Mouse (Mus musculus): Measurements from ENCODE around the gene Gm20696. TPM values are rescaled to one million over a fixed set of nuclear protein-coding genes. Genes with fewer than 3 reads are reported as not detected.

Gene Gm20696
- polyA plus RNA-seq, 1 experiment from 2014 or later = 3.9 TPM

DNA sequence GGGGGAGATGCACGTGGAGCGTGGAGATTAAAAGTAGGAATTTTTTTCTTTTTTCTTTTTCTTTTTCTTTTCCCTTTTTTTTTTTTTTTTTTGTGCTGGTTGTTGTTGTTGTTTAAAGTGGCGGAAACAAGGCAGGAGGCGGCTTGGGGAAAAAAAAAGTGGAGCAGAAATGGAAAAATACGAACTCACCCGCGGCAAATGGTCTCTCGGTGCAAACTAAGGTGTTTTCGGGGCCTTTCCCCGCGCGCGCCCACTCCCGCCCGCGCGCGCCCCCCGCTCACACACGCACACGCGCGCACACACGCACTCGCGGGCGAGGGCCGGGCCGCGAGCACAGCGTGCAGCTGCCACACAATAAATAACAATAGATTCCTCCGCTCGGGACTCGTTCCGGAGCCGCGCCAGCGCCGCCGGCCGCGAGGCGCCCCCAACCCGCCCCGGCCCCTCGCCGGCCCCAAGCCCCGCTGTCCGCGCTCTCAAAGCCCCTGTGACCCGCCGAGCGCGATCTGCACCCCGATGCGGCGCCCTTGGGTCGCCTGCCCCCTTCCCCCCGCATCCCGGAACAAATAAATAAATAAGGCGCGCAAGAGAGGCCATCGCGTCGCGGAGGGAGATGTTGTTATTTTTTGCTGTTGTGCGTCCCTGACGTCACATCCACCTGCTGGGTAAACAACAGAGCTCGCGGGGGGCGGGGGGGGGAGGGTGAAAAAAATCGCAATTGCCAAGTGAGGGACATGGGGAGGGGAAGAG is 144.1 kb downstream of the Gm20696 start, which contains the start of gene Foxp1:
Gene Foxp1 (minus strand): TSS at position 363 of the 750 bp plus-strand sequence.
- Histone ChIP-seq H3K4me1 (peaks cover 11% of the 10 kb centered on the region), H3K4me2 (peak within 1 kb of the TSS; percentile 92), H3K27ac (peak within 1 kb of the TSS; percentile 100), H3K36me3 (ENCODE audit: poor library complexity, severe bottlenecking) (peaks cover 12% of the 10 kb centered on the region; the same call in 1 of the 2 replicates), H3K27me3 (no peaks in the 10 kb centered on the region), H3K9me3 (replicated peaks) (peaks cover 5% of the 10 kb centered on the region; the same call in 1 of the 2 replicates), H3K4me3 (peak within 1 kb of the TSS; percentile 79), H3K9ac (peak within 1 kb of the TSS; percentile 93)
- under 1% methylated on average over 44 of the region's 72 CpGs for WGBS
- peak; percentile 63 for ATAC-seq

DNA sequence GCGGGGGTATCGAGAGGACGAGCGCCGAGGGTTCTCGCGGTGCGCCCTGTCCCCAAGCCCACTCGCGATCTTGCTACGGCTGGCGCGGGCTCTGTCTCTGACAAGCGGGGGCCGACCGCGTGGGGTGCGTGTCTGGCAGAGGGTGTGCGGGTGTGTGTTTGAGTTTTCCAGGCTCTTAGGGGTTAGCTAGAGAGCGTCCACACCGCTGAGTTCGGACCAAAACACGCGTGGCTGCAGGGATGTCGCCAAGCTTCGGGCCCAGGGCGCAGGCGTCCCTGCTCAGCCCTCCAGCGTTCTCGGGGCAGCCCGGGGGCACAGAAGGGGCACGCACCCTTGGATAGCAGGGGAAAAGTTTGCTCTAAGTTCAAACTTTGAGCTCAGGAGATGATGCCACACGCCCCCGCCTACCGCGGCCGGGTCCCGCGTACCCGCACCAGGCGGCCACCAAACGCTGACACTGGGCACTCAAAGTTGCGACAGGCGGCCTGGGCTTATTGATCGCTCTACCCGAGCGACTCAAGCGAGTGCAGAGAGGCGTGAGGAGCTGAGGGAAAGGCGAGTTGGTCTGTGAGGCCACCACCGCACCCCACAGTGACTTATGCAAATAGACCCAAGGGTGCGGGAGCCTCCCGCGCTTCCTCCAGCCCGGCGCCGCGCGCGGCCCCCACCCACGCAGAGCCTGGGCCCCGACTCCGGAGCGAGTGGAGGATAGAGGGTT is 144.8 kb downstream of the Gm20696 start:
- Histone ChIP-seq H3K4me2 (peak overlapping the region; percentile 92), H3K9ac (peak overlapping the region; percentile 93), H3K27ac (peak overlapping the region; percentile 100), H3K9me3 (replicated peaks) (no peaks in the 10 kb centered on the region), H3K27me3 (no peaks in the 10 kb centered on the region), H3K36me3 (ENCODE audit: poor library complexity, severe bottlenecking) (0 out of 2 replicates have a peak, but pooled peaks cover 5% of the 10 kb centered on the region), H3K4me1 (peaks cover 11% of the 10 kb centered on the region), H3K4me3 (peak overlapping the region; percentile 79)
- WGBS = under 1% methylated on average over 61 of the region's 64 CpGs
- ATAC-seq = peak; percentile 39

DNA sequence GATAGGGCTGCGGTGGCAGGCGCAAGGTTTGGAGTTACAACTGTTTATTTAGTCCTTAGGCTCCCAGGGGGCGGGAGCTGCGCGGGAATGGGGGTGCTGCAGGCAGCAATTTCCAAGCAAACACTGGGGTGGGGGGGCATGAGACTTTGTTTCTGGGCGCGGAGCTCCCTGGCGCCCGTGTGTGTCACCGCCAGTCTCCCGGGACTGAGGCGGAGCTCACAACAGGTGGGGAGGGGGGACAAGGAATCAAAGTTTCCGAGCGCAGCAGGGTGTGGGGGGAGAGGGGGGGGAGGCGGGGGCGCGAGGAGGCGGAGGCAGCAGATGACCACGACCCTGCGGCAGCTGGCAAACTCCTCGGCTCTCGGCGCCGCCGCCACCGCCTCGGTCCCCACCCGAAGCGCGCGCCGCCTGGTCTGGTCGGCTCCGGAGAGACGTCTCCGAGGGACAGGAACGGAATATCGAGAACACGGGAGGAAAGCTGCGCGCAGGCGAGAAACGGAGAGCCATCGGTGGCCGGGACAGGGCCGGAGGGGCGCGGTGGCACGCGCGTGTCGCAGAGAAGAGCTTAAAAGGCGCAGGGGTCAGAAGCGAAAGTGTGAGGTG is 145.5 kb downstream of the Gm20696 start:
- Histone ChIP-seq H3K27ac (peak overlapping the region; percentile 100), H3K27me3 (no peaks in the 10 kb centered on the region), H3K36me3 (ENCODE audit: poor library complexity, severe bottlenecking) (no peaks in the 10 kb centered on the region), H3K9ac (peak overlapping the region; percentile 93), H3K4me3 (peak overlapping the region; percentile 79), H3K4me2 (peak overlapping the region; percentile 92), H3K9me3 (replicated peaks) (no peaks in the 10 kb centered on the region), H3K4me1 (peaks cover 15% of the 10 kb centered on the region)
- peak; percentile 54 for ATAC-seq
- 1% methylated on average over 48 of the region's 54 CpGs for WGBS

DNA sequence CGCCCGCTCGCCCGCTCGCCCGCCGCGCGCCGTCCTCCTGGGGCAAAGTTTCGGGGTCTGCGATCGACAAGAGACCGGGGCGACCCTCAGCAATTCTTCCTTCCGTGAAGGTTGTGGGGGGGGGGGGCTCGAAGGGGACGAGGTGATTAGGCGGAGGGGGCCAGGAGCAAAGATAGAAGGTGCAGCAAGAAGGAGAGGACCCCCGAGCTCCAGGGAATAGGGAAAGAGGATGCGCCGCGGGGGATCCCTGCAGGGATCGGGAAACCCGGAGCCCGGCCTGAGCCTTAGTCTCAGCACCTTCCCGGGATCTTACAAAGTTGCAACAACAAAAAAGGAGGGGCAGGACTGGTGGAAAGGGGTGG is 145.9 kb downstream of the Gm20696 start:
- Histone ChIP-seq H3K4me1 (peaks cover 18% of the 10 kb centered on the region), H3K9ac (peak overlapping the region; percentile 93), H3K27ac (peak overlapping the region; percentile 100), H3K4me2 (peak overlapping the region; percentile 92), H3K9me3 (replicated peaks) (no peaks in the 10 kb centered on the region), H3K4me3 (peak overlapping the region; percentile 79), H3K36me3 (ENCODE audit: poor library complexity, severe bottlenecking) (no peaks in the 10 kb centered on the region), H3K27me3 (no peaks in the 10 kb centered on the region)
- no peak for ATAC-seq
- under 1% methylated on average over 23 of the region's 27 CpGs for WGBS

DNA sequence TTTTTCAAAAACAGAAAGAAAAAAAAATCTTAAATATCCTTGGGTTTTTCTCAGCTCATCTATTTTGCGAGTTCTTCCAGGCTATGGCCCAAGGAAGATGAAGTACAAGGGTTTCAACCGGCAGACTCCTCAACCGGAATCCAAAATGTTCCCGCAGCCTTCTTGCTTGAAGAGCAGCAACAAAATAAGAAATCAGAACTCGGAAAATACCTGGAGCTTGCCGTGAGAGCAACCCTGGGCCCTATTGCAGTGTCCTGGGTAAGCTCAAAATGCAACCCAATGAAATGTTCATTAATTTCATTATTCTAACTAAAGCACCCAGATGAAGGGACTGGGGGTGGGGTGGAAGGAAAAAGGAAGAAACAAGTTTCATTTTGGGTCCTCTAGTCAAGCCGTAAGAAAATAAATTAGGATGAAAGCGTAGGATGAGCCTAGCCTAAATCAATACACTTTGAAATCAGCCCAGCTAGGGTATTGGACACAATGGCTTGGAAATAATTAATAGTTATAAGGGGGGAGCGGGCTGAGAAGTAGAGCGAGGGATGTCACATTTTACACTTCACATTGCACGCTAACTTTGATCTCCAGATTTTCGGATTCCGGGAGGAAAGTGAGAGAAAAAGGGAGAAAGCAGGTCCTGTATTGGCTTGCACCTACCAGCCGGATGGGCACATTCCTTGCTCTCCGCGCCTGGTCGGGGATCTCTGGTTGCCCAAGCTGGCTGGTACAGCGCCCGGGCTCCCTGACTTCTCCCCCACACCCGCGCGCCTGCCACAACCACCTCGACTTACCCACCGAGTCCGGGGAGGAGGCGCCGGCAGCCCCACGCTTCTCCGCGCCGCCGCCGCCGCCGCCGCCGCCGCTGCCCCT is 146.6 kb downstream of the Gm20696 start:
- Histone ChIP-seq H3K36me3 (ENCODE audit: poor library complexity, severe bottlenecking) (no peaks in the 10 kb centered on the region), H3K4me3 (peak overlapping the region; percentile 79), H3K9ac (peak overlapping the region; percentile 93), H3K4me2 (peak overlapping the region; percentile 92), H3K27ac (peak overlapping the region; percentile 100), H3K4me1 (peaks cover 18% of the 10 kb centered on the region), H3K9me3 (replicated peaks) (no peaks in the 10 kb centered on the region), H3K27me3 (no peaks in the 10 kb centered on the region)
- WGBS = 2% methylated on average over 27 of the region's 38 CpGs
- peak; percentile 23; the same call in 1 of the 2 replicates for ATAC-seq

DNA sequence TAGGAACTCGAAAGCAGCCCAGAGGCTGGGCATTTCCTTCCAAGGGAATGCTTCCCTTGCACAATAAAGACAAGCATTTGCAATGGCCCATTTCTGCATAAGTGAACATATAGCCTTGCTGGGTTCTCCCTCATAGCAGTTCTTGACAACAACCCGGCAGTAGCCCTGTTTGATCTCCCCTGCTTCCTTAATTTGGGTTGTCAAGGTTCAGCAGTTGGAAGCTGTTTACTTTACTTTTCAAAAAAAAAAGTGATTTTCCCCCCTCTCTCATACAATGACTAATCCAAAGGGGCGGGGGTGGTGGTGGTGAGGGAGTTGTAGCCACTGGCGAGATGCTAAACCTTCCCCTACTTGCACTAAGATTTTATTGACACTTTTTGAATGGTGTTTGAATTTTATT is 147.5 kb downstream of the Gm20696 start:
- H3K9ac ChIP-seq = 0 out of 2 replicates have a peak overlapping the region, but pooled peaks have one; percentile 93
- 27% methylated on average over 4 of the region's 4 CpGs for WGBS
- peaks cover 17% of the 10 kb centered on the region for H3K4me1 ChIP-seq
- no peaks in the 10 kb centered on the region for H3K36me3 ChIP-seq (ENCODE audit: poor library complexity, severe bottlenecking)
- H3K4me3 ChIP-seq = peak overlapping the region; percentile 79; the same call in 1 of the 2 replicates
- H3K27ac ChIP-seq = no peak overlapping the region
- ATAC-seq = no peak
- H3K27me3 ChIP-seq = no peaks in the 10 kb centered on the region
- H3K4me2 ChIP-seq = peak overlapping the region; percentile 92
- H3K9me3 ChIP-seq (replicated peaks) = no peaks in the 10 kb centered on the region

DNA sequence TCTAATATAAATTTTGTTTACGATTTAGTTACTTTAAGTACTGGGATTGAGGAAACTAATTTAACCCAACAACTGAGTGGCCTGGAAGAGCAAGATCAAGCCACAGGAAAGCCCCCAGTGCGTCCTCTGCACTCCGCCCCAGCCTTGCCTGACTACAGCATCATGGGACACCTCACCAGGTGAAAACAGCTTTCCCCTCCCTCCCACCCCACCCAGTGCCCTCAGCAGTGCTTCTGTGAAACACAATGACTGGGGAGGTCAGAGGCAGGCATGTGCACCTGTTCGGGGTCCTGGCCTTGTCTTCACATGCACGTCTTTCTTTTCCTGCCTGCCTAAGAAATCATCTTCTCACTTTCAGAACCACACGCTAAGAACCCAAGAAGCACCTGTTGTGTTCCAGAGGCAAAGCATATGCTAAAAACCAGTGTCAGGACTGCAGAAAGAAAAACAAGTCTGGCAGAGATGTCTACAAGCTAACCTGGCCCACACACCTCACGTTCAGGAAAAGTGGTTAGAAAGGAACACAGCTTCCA is 150.9 kb downstream of the Gm20696 start:
- Histone ChIP-seq H3K4me1 (peaks cover 33% of the 10 kb centered on the region), H3K27me3 (no peaks in the 10 kb centered on the region), H3K9ac (no peak overlapping the region), H3K9me3 (replicated peaks) (no peaks in the 10 kb centered on the region), H3K4me2 (no peak overlapping the region), H3K4me3 (no peak overlapping the region), H3K27ac (no peak overlapping the region), H3K36me3 (ENCODE audit: poor library complexity, severe bottlenecking) (no peaks in the 10 kb centered on the region)
- WGBS = 78% methylated on average over 7 of the region's 7 CpGs
- no peak for ATAC-seq

DNA sequence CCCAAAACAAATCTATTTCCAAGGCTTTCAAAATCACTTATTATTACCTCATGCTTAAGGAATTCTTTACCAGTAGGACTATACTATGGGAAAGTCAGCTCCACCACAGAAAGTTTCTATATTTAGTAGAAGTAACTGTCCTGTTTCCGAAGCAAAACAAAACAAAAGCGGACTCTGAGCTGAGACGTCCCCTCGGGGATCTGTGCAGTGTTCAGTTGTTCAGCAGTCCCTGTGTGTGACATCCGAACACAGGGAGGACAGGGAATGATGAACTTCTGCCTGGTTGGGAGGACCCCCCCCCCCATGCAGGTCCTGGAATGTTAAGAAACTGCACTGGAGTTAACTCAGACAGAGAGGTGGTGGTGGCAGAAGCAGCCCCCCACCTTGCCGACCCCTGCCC is 154.7 kb downstream of the Gm20696 start:
- Histone ChIP-seq H3K36me3 (ENCODE audit: poor library complexity, severe bottlenecking) (no peaks in the 10 kb centered on the region), H3K27me3 (no peaks in the 10 kb centered on the region), H3K4me2 (no peak overlapping the region), H3K9ac (no peak overlapping the region), H3K9me3 (replicated peaks) (no peaks in the 10 kb centered on the region), H3K4me3 (no peak overlapping the region), H3K4me1 (peaks cover 44% of the 10 kb centered on the region), H3K27ac (no peak overlapping the region)
- 65% methylated on average over 6 of the region's 6 CpGs for WGBS
- no peak for ATAC-seq

DNA sequence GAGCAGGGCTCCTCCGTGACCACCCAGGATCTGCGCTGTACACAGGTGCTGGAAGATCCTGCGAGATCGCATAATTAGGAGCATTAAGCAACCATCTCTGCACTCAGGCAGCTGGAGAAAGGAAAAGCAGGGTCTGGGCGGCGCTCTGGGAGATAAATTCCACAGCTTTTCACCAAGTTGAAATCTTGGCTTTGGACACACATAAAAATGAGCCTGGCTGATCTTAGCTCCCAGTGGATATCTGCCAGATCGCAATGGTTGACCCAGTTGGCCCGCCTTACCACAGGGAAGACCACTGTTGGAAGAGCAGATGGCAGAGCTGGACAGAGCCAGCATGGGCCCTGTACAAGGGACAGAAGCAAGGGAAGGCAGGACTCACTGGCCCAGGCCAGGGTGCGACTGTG is 157.4 kb downstream of the Gm20696 start:
- H3K9ac ChIP-seq = no peak overlapping the region
- no peaks in the 10 kb centered on the region for H3K9me3 ChIP-seq (replicated peaks)
- H3K4me2 ChIP-seq = no peak overlapping the region
- ATAC-seq = peak; percentile 53; the same call in 1 of the 2 replicates
- 76% methylated on average over 9 of the region's 9 CpGs for WGBS
- H3K36me3 ChIP-seq (ENCODE audit: poor library complexity, severe bottlenecking) = peaks cover 13% of the 10 kb centered on the region
- H3K4me3 ChIP-seq = no peak overlapping the region
- no peak overlapping the region for H3K27ac ChIP-seq
- H3K4me1 ChIP-seq = peaks cover 43% of the 10 kb centered on the region
- no peaks in the 10 kb centered on the region for H3K27me3 ChIP-seq

DNA sequence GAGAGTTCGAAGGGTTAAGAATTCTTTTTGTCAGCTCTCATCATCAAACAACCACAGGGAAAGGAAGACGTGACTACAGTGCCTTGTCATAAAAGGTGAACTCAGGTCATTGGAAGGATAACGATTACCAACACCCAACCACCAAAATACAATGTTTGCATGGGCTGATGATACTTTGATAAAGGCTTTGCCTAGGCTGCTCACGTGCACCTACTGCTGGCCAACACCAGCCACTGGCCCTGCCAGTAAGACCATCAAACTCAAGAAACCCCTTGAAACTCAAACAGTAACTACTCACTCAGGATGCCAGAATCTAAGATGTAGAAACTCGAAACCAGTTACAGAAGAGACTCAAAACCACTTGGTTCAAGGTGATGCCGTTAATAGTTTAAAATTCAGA is 159.8 kb downstream of the Gm20696 start:
- H3K4me3 ChIP-seq = no peak overlapping the region
- H3K9ac ChIP-seq = no peak overlapping the region
- H3K36me3 ChIP-seq (ENCODE audit: poor library complexity, severe bottlenecking) = peaks cover 33% of the 10 kb centered on the region
- 94% methylated on average over 6 of the region's 6 CpGs for WGBS
- no peak for ATAC-seq
- H3K27me3 ChIP-seq = no peaks in the 10 kb centered on the region
- no peak overlapping the region for H3K4me2 ChIP-seq
- peaks cover 31% of the 10 kb centered on the region for H3K4me1 ChIP-seq
- no peaks in the 10 kb centered on the region for H3K9me3 ChIP-seq (replicated peaks)
- H3K27ac ChIP-seq = no peak overlapping the region

DNA sequence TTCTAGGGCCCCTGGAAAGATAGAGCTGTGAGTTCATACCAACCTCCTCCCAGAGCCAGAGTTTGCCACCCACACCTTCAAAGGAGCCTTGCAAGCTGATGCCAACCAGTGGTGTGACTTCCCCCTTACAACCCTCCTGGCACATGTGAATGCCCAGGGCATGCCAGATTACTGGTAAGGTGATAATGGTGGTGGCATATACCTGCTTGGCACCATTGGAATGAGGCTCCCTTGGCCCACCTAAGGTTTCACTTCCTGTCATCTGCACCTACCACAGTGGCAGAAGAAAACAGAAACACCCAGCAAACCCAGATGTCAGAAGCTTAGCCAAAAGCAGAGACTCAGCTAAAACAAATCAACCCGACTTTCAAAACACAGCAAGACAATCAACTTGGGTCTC is 162.9 kb downstream of the Gm20696 start:
- 96% methylated on average over 1 of the region's 1 CpGs for WGBS
- no peaks in the 10 kb centered on the region for H3K9me3 ChIP-seq (replicated peaks)

More for the DNA sequence above, 162.9 kb downstream of the Gm20696 start:
- no peak overlapping the region for H3K9ac ChIP-seq
- no peak overlapping the region for H3K27ac ChIP-seq
- ATAC-seq = no peak
- H3K4me1 ChIP-seq = 0 out of 2 replicates have a peak, but pooled peaks cover 7% of the 10 kb centered on the region
- H3K4me2 ChIP-seq = no peak overlapping the region
- peaks cover 33% of the 10 kb centered on the region for H3K36me3 ChIP-seq (ENCODE audit: poor library complexity, severe bottlenecking)
- no peaks in the 10 kb centered on the region for H3K27me3 ChIP-seq
- no peak overlapping the region for H3K4me3 ChIP-seq
